Mouse (Mus musculus) limb, embryonic 12.5 days (tissue): ENCODE results near the gene Asb8. TPM values are rescaled to one million over a fixed set of nuclear protein-coding genes. Genes with fewer than 3 reads are reported as not detected.

ENCODE experiments used
- ATAC-seq: fragments of 200-750 bp; cut with Nextera tagmentation; 2 replicates; pipeline ENCODE4 v1.8.0; 2017; ENCODE audit warnings: low read depth, moderate TSS enrichment; ENCODE audit not compliant: insufficient number of reproducible peaks, insufficient read depth, low FRiP score, low TSS enrichment
- H3K27ac ChIP-seq: fragments of 300-500 bp; sonication (generic); 2 replicates; pipeline ENCODE4 v1.5.1; 2016; ENCODE audit warnings: mild to moderate bottlenecking, moderate library complexity
- H3K27me3 ChIP-seq: fragments of 300-500 bp; sonication (generic); 2 replicates; pipeline ENCODE4 v1.6.1; 2016; ENCODE audit warnings: mild to moderate bottlenecking, moderate library complexity
- H3K36me3 ChIP-seq: fragments of 300-500 bp; sonication (generic); 2 replicates; pipeline ENCODE4 v1.6.1; 2016; ENCODE audit warnings: mild to moderate bottlenecking, moderate library complexity
- H3K4me1 ChIP-seq: fragments of 300-500 bp; sonication (generic); replicated peaks from 2 replicates; pipeline ENCODE4 v1.6.1; 2016
- H3K4me2 ChIP-seq: fragments of 300-500 bp; sonication (generic); 2 replicates; pipeline ENCODE4 v1.6.1; 2016; ENCODE audit warnings: mild to moderate bottlenecking, moderate library complexity
- H3K4me3 ChIP-seq: fragments of 300-500 bp; sonication (generic); replicated peaks from 2 replicates; pipeline ENCODE4 v1.5.1; 2016; ENCODE audit warnings: mild to moderate bottlenecking
- H3K9ac ChIP-seq: fragments of 300-500 bp; sonication (generic); replicated peaks from 2 replicates; pipeline ENCODE4 v1.6.1; 2016; ENCODE audit warnings: mild to moderate bottlenecking, moderate library complexity
- H3K9me3 ChIP-seq: fragments of 300-500 bp; sonication (generic); 2 replicates; pipeline ENCODE4 v1.6.1; 2016; ENCODE audit warnings: mild to moderate bottlenecking, moderate library complexity
- WGBS: fragments of 180-500 bp; shearing (Covaris S2); methylation state at CpG from one replicate; pipeline ENCODE4 v1.1.7; 2016; 5-methylcytosine and 5-hydroxymethylcytosine counted together
- polyA plus RNA-seq: library from polyadenylated mRNA; unstranded; fragments of >200 nt; fragmentation: Nextera tagmentation; extraction: Ambion mirVana; gene quantifications from 2 replicates; pipeline ENCODE4 v1.2.1, GENCODE M21; 2016

Asb8 gene
- polyA plus RNA-seq, 1 experiment from 2014 or later: 42.4 TPM

- WGBS: 68% methylated on average over 5 of the region's 5 CpGs
- ATAC-seq: no peak
- Histone ChIP-seq H3K9ac (no peak overlapping the region), H3K27me3 (peaks cover 84% of the 10 kb centered on the region), H3K4me2 (no peak overlapping the region), H3K36me3 (no peaks in the 10 kb centered on the region), H3K9me3 (no peaks in the 10 kb centered on the region), H3K4me3 (no peak overlapping the region), H3K27ac (no peak overlapping the region), H3K4me1 (peaks cover 11% of the 10 kb centered on the region)
Observed at GRCm38 (mm10) chr15:98172113-98172512, 6.7 kb upstream of the Asb8 start.

GRCm38 (mm10) chr15:98170917-98171316 lies 5.5 kb upstream of the Asb8 start:
- Histone ChIP-seq H3K27me3 (peaks cover 88% of the 10 kb centered on the region), H3K4me1 (peaks cover 11% of the 10 kb centered on the region), H3K9me3 (no peaks in the 10 kb centered on the region), H3K4me2 (no peak overlapping the region), H3K4me3 (no peak overlapping the region), H3K36me3 (no peaks in the 10 kb centered on the region), H3K9ac (no peak overlapping the region), H3K27ac (no peak overlapping the region)
- 60% methylated on average over 9 of the region's 9 CpGs for whole genome bisulfite sequencing
- ATAC-seq: no peak

DNA sequence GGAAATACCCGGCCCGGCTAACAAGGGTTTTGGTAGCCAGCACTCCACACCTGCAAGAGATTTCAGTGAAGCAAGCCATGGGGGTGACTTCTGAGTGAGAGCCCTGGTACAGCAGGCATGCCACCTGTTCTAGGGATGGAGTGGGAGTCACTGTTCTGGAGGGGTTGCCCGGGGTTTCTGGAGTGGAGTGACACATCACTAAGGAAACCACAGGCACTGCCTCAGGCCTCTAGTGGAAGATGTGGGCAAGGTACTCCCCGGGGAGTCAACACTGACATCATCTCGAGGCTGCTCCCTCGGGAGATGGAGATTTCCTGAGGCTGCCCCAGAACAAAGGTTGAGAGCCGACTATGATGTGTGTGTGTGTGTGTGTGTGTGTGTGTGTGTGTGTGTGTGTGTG lies 4.9 kb upstream of the Asb8 start:
- peaks cover 91% of the 10 kb centered on the region for H3K27me3 ChIP-seq
- H3K4me1 ChIP-seq: peaks cover 11% of the 10 kb centered on the region
- H3K36me3 ChIP-seq: no peaks in the 10 kb centered on the region
- WGBS: 38% methylated on average over 7 of the region's 7 CpGs
- H3K4me3 ChIP-seq: no peak overlapping the region
- H3K4me2 ChIP-seq: no peak overlapping the region
- no peaks in the 10 kb centered on the region for H3K9me3 ChIP-seq
- no peak overlapping the region for H3K9ac ChIP-seq
- H3K27ac ChIP-seq: no peak overlapping the region
- no peak for ATAC-seq

DNA sequence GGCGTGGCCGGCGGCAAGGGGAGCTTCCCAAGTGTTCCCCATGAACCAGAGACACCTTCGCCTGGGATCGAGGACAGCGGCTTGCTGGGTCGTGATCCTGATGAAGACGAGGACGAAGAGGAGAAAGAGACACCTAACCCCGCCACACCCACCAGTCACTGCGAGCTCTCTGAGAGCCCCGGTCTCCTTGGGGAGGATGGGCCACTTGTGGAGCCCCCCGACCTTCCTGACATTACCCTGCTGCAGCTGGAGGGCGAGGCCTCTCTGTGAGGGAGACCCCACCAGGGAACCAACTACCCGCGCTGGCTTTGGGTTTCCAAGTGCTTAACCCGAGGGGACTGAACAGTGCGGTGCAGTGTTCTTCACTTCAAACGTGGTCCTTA lies 3.2 kb upstream of the Asb8 start:
- no peaks in the 10 kb centered on the region for H3K36me3 ChIP-seq
- H3K4me3 ChIP-seq: peak overlapping the region; percentile 53
- H3K9ac ChIP-seq: no peak overlapping the region
- peak overlapping the region; percentile 94 for H3K4me2 ChIP-seq
- H3K27me3 ChIP-seq: peaks cover 92% of the 10 kb centered on the region
- H3K4me1 ChIP-seq: peaks cover 11% of the 10 kb centered on the region
- WGBS: 2% methylated on average over 19 of the region's 19 CpGs
- ATAC-seq: no peak
- no peak overlapping the region for H3K27ac ChIP-seq
- H3K9me3 ChIP-seq: no peaks in the 10 kb centered on the region

DNA sequence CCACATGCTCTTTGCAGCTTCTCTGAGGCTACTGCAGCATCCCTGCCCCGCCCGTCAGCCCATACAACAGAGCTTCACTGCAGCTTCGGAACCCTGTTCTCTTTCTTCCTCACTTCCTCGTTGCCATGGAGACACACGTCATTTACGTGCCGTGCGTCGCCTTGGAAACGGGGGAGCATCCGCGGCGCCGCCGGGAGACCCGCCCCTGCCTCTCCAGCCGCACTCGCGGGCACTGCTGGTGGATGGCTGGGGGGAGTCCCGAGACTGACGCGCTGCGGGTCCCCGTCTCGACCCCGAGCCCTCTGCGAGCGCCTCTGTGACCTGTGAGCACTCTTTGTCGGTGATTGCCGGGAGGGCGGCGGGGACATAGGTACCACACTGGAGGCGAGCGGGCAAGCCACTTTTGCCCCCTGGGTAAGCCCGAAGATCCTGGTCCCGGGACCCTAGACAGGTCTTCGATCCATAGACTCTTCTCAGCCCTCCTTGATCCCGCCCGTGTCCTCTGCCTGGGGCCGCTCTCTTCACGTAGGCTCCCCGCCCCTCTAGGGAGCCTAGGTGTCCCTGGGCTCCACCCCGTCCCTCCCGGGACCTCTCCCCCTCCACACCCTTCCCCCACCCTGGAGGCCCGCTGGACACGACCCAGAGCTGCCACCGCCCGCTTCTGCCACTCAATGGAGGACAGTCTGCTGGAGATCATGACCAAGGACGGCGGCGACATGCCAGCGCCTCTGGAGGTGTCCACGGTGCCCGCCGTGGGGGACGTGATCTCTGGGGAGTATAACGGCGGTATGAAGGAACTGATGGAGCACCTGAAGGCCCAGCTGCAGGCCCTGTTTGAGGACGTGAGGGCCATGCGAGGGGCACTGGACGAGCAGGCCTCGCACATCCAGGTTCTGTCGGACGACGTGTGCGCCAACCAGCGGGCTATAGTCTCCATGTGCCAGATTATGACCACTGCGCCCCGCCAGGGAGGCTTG lies 2.5 kb upstream of the Asb8 start:
- peak overlapping the region; percentile 59 for H3K9ac ChIP-seq
- H3K27me3 ChIP-seq: peaks cover 85% of the 10 kb centered on the region
- H3K4me2 ChIP-seq: peak overlapping the region; percentile 94
- H3K36me3 ChIP-seq: no peaks in the 10 kb centered on the region
- H3K4me1 ChIP-seq: peaks cover 11% of the 10 kb centered on the region
- no peaks in the 10 kb centered on the region for H3K9me3 ChIP-seq
- no peak overlapping the region for H3K27ac ChIP-seq
- 1% methylated on average over 69 of the region's 69 CpGs for WGBS
- H3K4me3 ChIP-seq: peak overlapping the region; percentile 53
- ATAC-seq: peak; percentile 85

DNA sequence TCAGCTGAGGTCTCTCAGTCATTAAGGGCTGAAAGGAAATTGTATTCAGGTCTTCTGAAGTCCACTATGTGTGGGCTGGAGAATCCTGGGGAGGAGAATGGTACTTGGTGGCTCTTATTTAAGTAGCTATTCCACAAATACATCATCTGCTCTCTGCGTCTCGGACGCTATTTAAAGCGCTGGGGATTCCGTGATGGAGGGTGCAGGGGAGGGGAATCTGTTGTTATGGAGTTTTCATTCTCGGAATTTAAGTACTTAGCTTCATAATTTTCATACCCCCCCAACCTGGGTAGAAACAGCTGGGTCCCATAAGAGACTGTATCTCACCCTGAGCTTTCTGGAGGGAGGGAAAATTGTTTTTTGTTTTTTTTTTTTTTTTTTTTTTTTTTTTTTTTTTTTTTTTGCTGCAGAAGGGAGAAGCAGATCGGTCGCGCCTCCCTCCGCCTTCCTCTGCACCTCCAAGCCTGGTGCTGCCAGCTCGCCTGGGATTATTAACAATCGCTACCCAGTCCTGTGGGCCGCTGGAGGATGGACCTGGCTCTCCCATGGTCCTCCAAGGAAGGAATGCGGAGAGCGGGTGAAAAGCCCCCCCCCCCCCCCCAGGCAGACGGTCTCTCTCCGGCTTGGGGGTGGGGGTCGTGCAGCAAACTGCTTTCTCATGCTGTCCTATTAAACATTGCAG lies 1.7 kb upstream of the Asb8 start, which contains the start of gene Ccdc184:
TSS of gene Ccdc184 (plus strand) at position 196 of the 682 bp plus-strand sequence.
- Histone ChIP-seq H3K4me2 (peak within 1 kb of the TSS; percentile 94), H3K9ac (peak within 1 kb of the TSS; percentile 59), H3K27ac (no peak within 1 kb of the TSS), H3K27me3 (peaks cover 77% of the 10 kb centered on the region), H3K4me3 (peak within 1 kb of the TSS; percentile 53), H3K36me3 (no peaks in the 10 kb centered on the region), H3K4me1 (peaks cover 11% of the 10 kb centered on the region), H3K9me3 (no peaks in the 10 kb centered on the region)
- peak; percentile 33 for ATAC-seq
- WGBS: 4% methylated on average over 18 of the region's 18 CpGs

DNA sequence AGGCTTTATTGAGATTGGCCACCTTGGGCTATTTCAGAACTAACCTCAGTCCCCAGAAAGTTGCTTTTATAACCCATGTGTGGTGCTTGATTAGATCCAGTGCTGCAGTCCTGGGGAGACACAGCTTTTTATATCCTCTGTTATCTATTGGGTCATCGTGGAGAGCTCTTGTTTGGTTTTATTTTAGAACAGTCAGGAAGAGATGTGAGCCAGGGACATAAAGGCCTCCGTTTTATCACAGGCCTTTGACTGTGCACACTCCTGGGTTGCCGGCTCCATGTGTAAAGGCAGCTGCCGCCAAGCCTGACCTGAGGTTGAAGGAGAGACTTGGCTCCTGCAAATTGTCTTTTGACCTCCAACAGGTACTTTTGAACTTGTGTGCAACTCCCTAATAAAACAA lies 2.9 kb downstream of the Asb8 start:
- 54% methylated on average over 4 of the region's 4 CpGs for WGBS
- H3K9me3 ChIP-seq: no peaks in the 10 kb centered on the region

GRCm38 (mm10) chr15:98161026-98161805 lies 4.2 kb downstream of the Asb8 start:
- H3K9ac ChIP-seq: no peak overlapping the region
- WGBS: 73% methylated on average over 19 of the region's 19 CpGs
- no peak for ATAC-seq
- no peaks in the 10 kb centered on the region for H3K36me3 ChIP-seq
- H3K27me3 ChIP-seq: peaks cover 20% of the 10 kb centered on the region
- H3K27ac ChIP-seq: no peak overlapping the region
- no peaks in the 10 kb centered on the region for H3K9me3 ChIP-seq
- no peak overlapping the region for H3K4me2 ChIP-seq
- H3K4me3 ChIP-seq: no peak overlapping the region
- H3K4me1 ChIP-seq: no peaks in the 10 kb centered on the region

More for the DNA sequence above, 2.9 kb downstream of the Asb8 start:
- no peaks in the 10 kb centered on the region for H3K36me3 ChIP-seq
- no peak overlapping the region for H3K4me3 ChIP-seq
- peaks cover 31% of the 10 kb centered on the region for H3K27me3 ChIP-seq
- ATAC-seq: no peak
- no peak overlapping the region for H3K27ac ChIP-seq
- H3K9ac ChIP-seq: no peak overlapping the region
- no peak overlapping the region for H3K4me2 ChIP-seq
- 0 out of 2 replicates have a peak, but pooled peaks cover under 1% of the 10 kb centered on the region for H3K4me1 ChIP-seq

DNA sequence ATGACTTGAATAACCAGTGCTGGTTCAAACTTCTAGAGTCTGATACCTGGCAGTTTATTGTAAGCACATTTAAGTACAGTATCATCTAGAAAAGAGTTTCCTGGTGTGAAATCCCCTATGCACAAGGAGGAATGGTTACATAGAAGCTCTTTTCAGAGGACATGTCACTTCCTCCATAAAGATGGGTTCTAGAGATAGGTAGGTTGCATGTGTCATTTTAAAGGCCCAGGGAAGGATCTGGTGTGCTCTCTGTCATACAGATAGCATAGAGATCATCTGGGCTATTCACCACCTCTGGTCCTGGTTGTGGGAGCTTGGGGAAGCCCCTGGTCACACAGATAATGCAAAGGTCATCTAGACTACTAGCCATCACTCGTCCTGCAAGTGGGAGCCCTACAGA lies 8.2 kb downstream of the Asb8 start:
- H3K27ac ChIP-seq: no peak overlapping the region

DNA sequence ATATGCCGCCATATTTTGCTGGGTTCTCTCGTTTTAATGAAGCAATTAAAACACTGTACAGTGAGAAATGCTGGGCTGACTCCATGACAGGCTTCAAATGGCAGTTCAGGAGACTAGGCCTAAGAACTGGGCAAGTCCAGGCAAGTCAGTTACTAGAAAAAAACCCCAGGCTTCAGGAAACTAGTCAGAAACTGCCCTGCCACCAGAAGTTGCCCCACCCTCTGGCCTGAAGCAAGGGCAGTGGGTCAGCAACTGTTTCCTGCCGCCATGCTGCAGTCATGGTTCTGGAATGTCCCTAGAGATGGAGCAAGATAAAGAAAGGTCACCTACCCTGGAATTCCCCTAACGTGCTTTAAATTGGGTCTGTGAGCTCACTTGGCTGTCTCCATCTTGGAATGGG lies 9.5 kb downstream of the Asb8 start:
- H3K27me3 ChIP-seq: no peaks in the 10 kb centered on the region
- no peaks in the 10 kb centered on the region for H3K36me3 ChIP-seq
- no peak overlapping the region for H3K27ac ChIP-seq
- H3K4me3 ChIP-seq: no peak overlapping the region
- no peak overlapping the region for H3K9ac ChIP-seq
- no peaks in the 10 kb centered on the region; the same call in 1 of the 2 replicates for H3K4me1 ChIP-seq
- ATAC-seq: no peak
- 60% methylated on average over 4 of the region's 4 CpGs for WGBS
- H3K9me3 ChIP-seq: no peaks in the 10 kb centered on the region
- H3K4me2 ChIP-seq: no peak overlapping the region

More for the DNA sequence above, 8.2 kb downstream of the Asb8 start:
- Histone ChIP-seq H3K4me2 (no peak overlapping the region), H3K9me3 (no peaks in the 10 kb centered on the region), H3K4me1 (no peaks in the 10 kb centered on the region; the same call in 1 of the 2 replicates), H3K36me3 (no peaks in the 10 kb centered on the region), H3K27me3 (no peaks in the 10 kb centered on the region), H3K4me3 (no peak overlapping the region), H3K9ac (no peak overlapping the region)
- 71% methylated on average over 1 of the region's 1 CpGs for WGBS
- no peak for ATAC-seq

- no peaks in the 10 kb centered on the region for H3K27me3 ChIP-seq
- no peak overlapping the region for H3K27ac ChIP-seq
- no peak overlapping the region for H3K4me3 ChIP-seq
- no peak overlapping the region for H3K9ac ChIP-seq
- 90% methylated on average over 5 of the region's 5 CpGs for WGBS
- ATAC-seq: no peak
- H3K9me3 ChIP-seq: no peaks in the 10 kb centered on the region
- H3K4me2 ChIP-seq: no peak overlapping the region
- H3K36me3 ChIP-seq: no peaks in the 10 kb centered on the region
- no peaks in the 10 kb centered on the region; the same call in 1 of the 2 replicates for H3K4me1 ChIP-seq
Observed at GRCm38 (mm10) chr15:98155272-98155671, 10.2 kb downstream of the Asb8 start.
